Mouse (Mus musculus) hindbrain, embryonic 14.5 days (tissue): ENCODE measurements around the gene Hdlbp. TPM values are rescaled to one million over a fixed set of nuclear protein-coding genes. Genes with fewer than 3 reads are reported as not detected.
"Not testable (repeated sequence)": the region's sequence is repeated elsewhere in the genome, so short reads cannot be mapped to it uniquely, and the experiment has no call there.

Experiments used
- ATAC-seq: fragments of 200-750 bp; cut with Nextera tagmentation; 2 replicates; pipeline ENCODE4 v1.8.0; 2017; ENCODE audit warnings: moderate number of reproducible peaks, mild to moderate bottlenecking, moderate TSS enrichment, moderate library complexity; ENCODE audit not compliant: low FRiP score
- DNase-seq: peaks from one replicate; pipeline ENCODE4 v3.0.0-alpha.2; 2015; ENCODE audit warnings: low spot score
- H3K27ac ChIP-seq: fragments of 300-500 bp; sonication (generic); 2 replicates; pipeline ENCODE4 v1.5.1; 2014; ENCODE audit warnings: mild to moderate bottlenecking, moderate library complexity
- H3K27me3 ChIP-seq: fragments of 300-500 bp; sonication (generic); 2 replicates; pipeline ENCODE4 v1.6.1; 2014; ENCODE audit warnings: mild to moderate bottlenecking, low read length, mixed read lengths; ENCODE audit not compliant: control insufficient read depth, insufficient read depth
- H3K36me3 ChIP-seq: fragments of 300-500 bp; sonication (generic); replicated peaks from 2 replicates; pipeline ENCODE4 v1.6.1; 2014; ENCODE audit not compliant: control insufficient read depth, insufficient read depth
- H3K4me1 ChIP-seq: fragments of 300-500 bp; sonication (generic); replicated peaks from 2 replicates; pipeline ENCODE4 v1.6.1; 2014; ENCODE audit warnings: antibody characterized with exemption, low read length, mixed read lengths; ENCODE audit not compliant: control insufficient read depth, insufficient read depth
- H3K4me2 ChIP-seq: fragments of 300-500 bp; sonication (generic); replicated peaks from 2 replicates; pipeline ENCODE4 v1.6.1; 2014; ENCODE audit warnings: mild to moderate bottlenecking, moderate library complexity
- H3K4me3 ChIP-seq: fragments of 300-500 bp; sonication (generic); replicated peaks from 2 replicates; pipeline ENCODE4 v1.5.1; 2014; ENCODE audit warnings: mild to moderate bottlenecking, low read length
- H3K9ac ChIP-seq: fragments of 300-500 bp; sonication (generic); 2 replicates; pipeline ENCODE4 v1.6.1; 2014
- H3K9me3 ChIP-seq: fragments of 300-500 bp; sonication (generic); 2 replicates; pipeline ENCODE4 v1.6.1; 2016; ENCODE audit warnings: low read length; ENCODE audit not compliant: control insufficient read depth
- WGBS: fragments of 180-500 bp; shearing (Covaris S2); extraction: QIAGEN DNeasy Blood & Tissue Kit; methylation state at CpG from one replicate; pipeline ENCODE4 v1.1.7; 2014; 5-methylcytosine and 5-hydroxymethylcytosine counted together
- polyA plus RNA-seq: library from polyadenylated mRNA; unstranded; fragments of >200 nt; fragmentation: Nextera tagmentation; extraction: Ambion mirVana; gene quantifications from 2 replicates; pipeline ENCODE4 v1.2.1, GENCODE M21; 2014

Gene Hdlbp
- polyA plus RNA-seq, 1 experiment from 2014 or later, result 80.2 TPM

DNA sequence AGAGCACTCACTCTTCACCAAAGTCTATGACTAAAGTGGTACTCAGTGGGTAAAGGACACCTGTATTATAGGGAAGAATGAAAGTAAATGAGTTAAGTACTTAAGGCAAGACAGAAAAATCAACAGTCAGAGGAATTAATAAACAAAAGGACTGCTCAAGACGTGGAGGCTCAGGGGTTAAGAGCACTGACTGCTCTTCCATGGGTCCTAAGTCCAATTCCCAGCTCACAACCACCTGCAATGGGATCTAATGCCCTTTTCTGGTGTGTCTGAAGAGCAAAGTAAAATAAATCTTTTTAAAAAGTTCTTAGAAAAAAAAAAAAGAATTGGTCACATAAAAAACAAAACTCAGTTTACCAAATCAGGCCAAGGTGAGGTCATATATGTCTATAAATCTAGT, 20.3 kb downstream of the Hdlbp start:
- 74% methylated on average over 1 of the region's 1 CpGs for WGBS
- DNase-seq, result no peak
- no peaks in the 10 kb centered on the region for H3K27me3 ChIP-seq
- H3K36me3 ChIP-seq, result 0 out of 2 replicates have a peak, but pooled peaks cover under 1% of the 10 kb centered on the region
- H3K4me1 ChIP-seq, result peaks cover 4% of the 10 kb centered on the region; the same call in 1 of the 2 replicates
- no peak overlapping the region for H3K4me3 ChIP-seq
- H3K4me2 ChIP-seq, result no peak overlapping the region
- H3K27ac ChIP-seq, result no peak overlapping the region
- ATAC-seq, result no peak
- no peak overlapping the region for H3K9ac ChIP-seq
- H3K9me3 ChIP-seq, result no peaks in the 10 kb centered on the region

DNA sequence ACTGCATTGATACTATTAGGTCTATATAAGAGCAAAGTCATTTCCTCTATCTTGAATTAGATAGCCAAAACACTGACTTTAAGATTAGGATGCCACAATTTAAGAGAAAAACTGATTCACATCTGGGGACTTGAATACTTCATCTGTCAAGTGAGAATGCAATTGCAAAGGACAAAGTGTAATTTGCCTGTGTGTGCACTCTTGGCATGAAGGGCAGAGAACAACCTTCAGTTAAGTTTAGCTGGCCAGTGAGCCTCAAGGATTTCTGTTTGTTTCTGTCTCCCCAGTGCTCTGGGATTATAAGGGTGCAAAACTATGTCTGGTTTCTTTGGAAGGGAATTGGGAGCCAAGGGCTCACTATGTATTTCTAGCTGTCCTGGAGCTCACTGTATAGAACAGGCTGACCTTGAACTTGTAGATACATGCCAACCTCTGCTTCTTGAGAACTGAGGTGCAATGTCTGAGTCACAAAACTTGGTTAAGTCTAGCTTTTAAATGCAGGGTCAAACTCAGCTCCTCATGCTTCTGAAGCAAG, 24.8 kb downstream of the Hdlbp start:
- Histone ChIP-seq H3K4me3 (no peak overlapping the region), H3K9me3 (no peaks in the 10 kb centered on the region), H3K27ac (no peak overlapping the region), H3K4me1 (no peaks in the 10 kb centered on the region), H3K36me3 (no peaks in the 10 kb centered on the region), H3K27me3 (no peaks in the 10 kb centered on the region), H3K9ac (no peak overlapping the region), H3K4me2 (no peak overlapping the region)
- ATAC-seq (no peak), DNase-seq (no peak)

DNA sequence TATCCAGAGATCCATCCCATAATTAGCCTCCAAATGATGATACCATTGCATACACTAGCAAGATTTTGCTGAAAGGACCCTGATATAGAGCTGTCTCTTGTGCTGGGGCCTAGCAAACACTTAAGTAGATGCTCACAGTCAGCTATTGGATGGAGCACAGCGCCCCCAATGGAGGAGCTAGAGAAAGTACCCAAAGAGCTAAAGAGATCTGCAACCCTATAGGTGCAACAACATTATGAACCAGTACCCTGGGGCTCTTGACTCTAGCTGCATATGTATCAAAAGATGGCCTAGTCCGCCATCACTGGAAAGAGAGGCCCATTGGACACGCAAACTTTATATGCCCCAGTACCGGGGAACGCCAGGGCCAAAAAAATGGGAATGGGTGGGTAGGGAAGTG, 28.5 kb downstream of the Hdlbp start:
- not testable (repeated sequence) for H3K4me2 ChIP-seq, H3K4me1 ChIP-seq, H3K27ac ChIP-seq, ATAC-seq, DNase-seq, H3K9ac ChIP-seq, H3K27me3 ChIP-seq, H3K36me3 ChIP-seq, H3K9me3 ChIP-seq, H3K4me3 ChIP-seq
- 79% methylated on average over 5 of the region's 5 CpGs for WGBS

DNA sequence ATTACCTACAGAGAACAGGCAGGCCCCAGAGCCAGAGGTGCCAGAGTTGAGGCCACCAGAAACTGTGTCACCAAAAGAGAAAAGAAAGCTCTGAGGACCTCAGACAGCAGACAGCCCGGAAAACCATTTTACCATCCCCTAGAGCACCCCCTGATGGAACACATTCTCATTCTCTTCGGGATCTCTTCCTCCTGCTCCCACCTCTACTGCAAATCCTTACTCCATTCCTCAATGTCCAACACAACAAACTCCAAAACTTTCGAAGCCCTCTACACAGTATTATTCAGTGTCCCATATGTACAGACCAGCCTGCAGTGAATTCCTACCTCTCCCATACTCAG, 32.8 kb downstream of the Hdlbp start:
- H3K9ac ChIP-seq, result peak overlapping the region; percentile 76
- ATAC-seq (peak; percentile 19; the same call in 1 of the 2 replicates), DNase-seq (no peak)
- 20% methylated on average over 3 of the region's 3 CpGs for WGBS
- H3K36me3 ChIP-seq, result peaks cover 6% of the 10 kb centered on the region; the same call in 1 of the 2 replicates
- peak overlapping the region; percentile 99 for H3K4me2 ChIP-seq
- peak overlapping the region; percentile 80 for H3K4me3 ChIP-seq
- no peaks in the 10 kb centered on the region for H3K27me3 ChIP-seq
- H3K9me3 ChIP-seq, result no peaks in the 10 kb centered on the region
- peaks cover 13% of the 10 kb centered on the region; the same call in 1 of the 2 replicates for H3K4me1 ChIP-seq
- 0 out of 2 replicates have a peak overlapping the region, but pooled peaks have one; percentile 74 for H3K27ac ChIP-seq

DNA sequence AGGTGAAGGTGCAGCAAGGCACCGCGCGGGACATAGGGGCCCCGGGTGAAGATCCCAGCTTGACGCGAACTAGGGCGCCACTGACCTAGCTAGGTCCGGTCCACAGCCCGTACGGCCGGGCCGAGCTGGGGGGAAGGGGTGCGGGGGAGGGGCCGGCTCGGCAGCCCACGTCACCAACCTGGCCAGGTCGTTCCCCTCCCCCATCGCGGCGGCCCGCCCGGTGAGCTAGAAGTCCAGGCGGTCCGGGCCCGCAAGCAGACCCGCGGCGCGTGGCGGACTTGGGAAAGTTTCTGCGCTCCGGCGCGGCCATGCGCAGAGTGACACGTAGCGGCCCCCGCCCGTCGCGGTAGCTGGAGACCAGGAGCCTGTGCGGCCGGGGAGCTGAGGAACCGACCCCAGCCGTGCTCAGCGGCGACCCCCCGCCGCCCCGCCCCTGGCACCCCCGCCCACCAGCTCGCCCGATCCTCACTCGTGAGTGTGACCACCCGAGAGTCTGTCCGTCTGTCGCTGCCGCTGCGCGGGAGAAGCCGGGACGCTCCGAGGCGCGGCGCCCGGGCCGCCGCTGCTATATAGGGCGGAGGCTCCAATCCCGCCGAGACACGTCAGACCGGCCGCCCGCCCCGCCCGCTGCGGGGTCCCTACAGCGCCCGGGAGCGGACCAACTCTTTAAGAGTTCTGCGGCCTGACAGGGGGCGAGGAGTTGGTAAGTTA, 33.3 kb downstream of the Hdlbp start:
- WGBS, result under 1% methylated on average over 71 of the region's 84 CpGs
- DNase-seq (peak; percentile 62), ATAC-seq (peak; percentile 89)
- Histone ChIP-seq H3K4me1 (peaks cover 13% of the 10 kb centered on the region; the same call in 1 of the 2 replicates), H3K4me2 (peak overlapping the region; percentile 99), H3K4me3 (peak overlapping the region; percentile 80), H3K9ac (peak overlapping the region; percentile 76), H3K9me3 (no peaks in the 10 kb centered on the region), H3K36me3 (peaks cover 12% of the 10 kb centered on the region; the same call in 1 of the 2 replicates), H3K27me3 (no peaks in the 10 kb centered on the region), H3K27ac (peak overlapping the region; percentile 74)

DNA sequence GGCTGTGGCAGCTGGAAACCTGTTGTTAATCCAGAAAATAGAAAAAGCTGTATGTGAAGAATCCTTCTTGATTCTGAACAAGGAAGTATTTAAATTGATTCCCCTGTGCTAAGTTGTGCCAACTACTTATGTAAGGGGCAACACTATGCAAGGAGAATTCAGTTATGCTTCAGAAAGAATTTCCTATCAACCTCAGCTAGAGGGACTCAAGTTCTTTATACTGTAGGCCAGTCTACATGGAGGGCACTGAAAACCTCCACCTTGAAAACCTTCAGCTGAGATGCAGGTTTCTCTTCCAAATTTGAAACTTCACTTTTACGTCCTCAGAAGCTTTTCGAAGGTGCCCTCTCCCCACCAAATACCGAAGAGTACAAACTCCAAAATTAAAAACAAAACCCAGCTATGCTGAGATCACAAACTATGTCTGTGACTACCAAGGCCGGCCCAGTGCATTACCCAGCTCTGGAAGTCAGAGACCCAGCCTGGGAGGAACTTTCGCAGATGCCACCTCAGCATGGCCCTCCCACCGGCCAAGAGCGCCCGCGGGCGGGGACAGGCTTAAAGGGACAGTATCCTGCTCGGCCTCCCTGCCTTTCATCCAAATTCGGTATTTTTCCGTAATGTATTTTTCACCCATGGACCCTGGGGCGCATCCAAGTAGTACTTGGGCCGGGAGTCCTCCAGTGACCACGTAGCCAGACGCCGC, 34.1 kb downstream of the Hdlbp start:
- ATAC-seq (peak; percentile 78), DNase-seq (peak; percentile 59)
- peaks cover 18% of the 10 kb centered on the region; the same call in 1 of the 2 replicates for H3K36me3 ChIP-seq
- peaks cover 13% of the 10 kb centered on the region; the same call in 1 of the 2 replicates for H3K4me1 ChIP-seq
- H3K4me2 ChIP-seq, result peak overlapping the region; percentile 99
- 9% methylated on average over 18 of the region's 18 CpGs for WGBS
- H3K27me3 ChIP-seq, result no peaks in the 10 kb centered on the region
- H3K9ac ChIP-seq, result peak overlapping the region; percentile 76
- peak overlapping the region; percentile 80 for H3K4me3 ChIP-seq
- H3K27ac ChIP-seq, result peak overlapping the region; percentile 74
- no peaks in the 10 kb centered on the region for H3K9me3 ChIP-seq

DNA sequence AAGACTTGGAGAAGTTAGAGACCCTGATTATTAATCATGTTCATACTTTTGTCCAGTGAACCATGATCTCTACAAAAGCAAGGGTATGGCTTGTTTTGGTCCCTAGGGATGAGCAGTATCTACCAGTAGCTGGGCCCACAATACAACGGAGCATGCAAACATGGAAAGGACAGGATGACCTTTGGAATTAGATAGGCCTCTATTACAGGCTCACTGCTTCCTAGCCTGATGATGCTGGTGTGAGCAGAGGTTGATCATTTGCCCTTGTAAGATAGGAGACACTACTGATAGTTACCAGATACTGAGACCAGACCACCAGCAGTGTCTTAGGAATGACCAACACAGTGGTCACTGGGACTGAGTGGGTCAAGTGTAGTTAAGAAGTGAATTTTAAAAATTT, 39.3 kb downstream of the Hdlbp start:
- H3K4me2 ChIP-seq, result no peak overlapping the region
- 0 out of 2 replicates have a peak, but pooled peaks cover 5% of the 10 kb centered on the region for H3K4me1 ChIP-seq
- no peak overlapping the region for H3K9ac ChIP-seq
- WGBS, result 96% methylated on average over 1 of the region's 1 CpGs
- H3K27ac ChIP-seq, result no peak overlapping the region
- DNase-seq (no peak), ATAC-seq (no peak)
- H3K9me3 ChIP-seq, result no peaks in the 10 kb centered on the region
- no peak overlapping the region for H3K4me3 ChIP-seq
- peaks cover 65% of the 10 kb centered on the region for H3K36me3 ChIP-seq
- H3K27me3 ChIP-seq, result no peaks in the 10 kb centered on the region

DNA sequence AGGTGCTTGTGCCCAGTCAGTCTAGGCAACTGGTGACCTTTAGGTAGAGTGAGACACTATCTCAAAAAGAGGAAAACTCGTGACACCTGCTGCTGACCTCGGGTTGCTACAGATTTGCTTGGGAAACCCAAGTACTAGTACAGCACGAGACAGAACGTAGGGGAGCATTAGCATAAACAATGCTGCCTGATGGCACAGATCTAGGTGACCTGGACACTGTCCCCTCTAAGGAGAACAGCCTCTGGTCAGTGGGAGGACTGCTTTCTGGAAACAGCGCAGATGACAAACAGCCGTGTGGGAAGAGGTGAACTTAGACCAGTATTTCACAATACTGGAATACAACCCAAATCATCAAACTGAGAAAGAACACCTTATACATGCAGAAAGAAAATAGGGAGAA, 46.5 kb downstream of the Hdlbp start:
- no peak overlapping the region for H3K27ac ChIP-seq
- no peaks in the 10 kb centered on the region for H3K9me3 ChIP-seq
- no peak for ATAC-seq
- WGBS, result 92% methylated on average over 6 of the region's 6 CpGs
- H3K4me2 ChIP-seq, result no peak overlapping the region
- no peak overlapping the region for H3K4me3 ChIP-seq
- no peak overlapping the region for H3K9ac ChIP-seq
- peaks cover 75% of the 10 kb centered on the region for H3K36me3 ChIP-seq
- DNase-seq, result no peak
- no peaks in the 10 kb centered on the region for H3K27me3 ChIP-seq
- no peaks in the 10 kb centered on the region for H3K4me1 ChIP-seq

DNA sequence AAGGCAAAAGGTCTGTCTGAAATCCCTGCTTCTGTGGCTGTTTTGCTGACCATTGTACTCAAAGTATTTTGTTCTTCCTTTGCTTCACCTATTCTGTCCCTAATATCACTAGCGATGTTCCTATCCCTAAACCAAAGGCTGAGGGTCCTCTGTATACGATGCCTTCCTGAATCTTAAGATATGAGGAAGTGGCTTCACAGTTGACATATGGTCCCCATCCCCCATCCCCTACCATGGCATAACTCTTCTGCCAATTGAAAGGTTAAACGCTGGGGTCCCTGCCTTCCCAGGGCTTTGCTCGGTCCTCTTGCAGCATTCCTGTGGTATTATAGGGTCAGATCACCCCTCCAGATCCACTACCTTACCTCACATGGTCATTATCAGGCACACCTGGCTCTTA, 75.2 kb downstream of the Hdlbp start:
- Histone ChIP-seq H3K4me2 (no peak overlapping the region), H3K36me3 (peaks cover 27% of the 10 kb centered on the region), H3K27me3 (no peaks in the 10 kb centered on the region), H3K9me3 (no peaks in the 10 kb centered on the region), H3K4me1 (no peaks in the 10 kb centered on the region), H3K9ac (no peak overlapping the region), H3K4me3 (no peak overlapping the region), H3K27ac (no peak overlapping the region)
- 90% methylated on average over 4 of the region's 4 CpGs for WGBS
- ATAC-seq (no peak), DNase-seq (no peak)
